Mouse (Mus musculus): Measurements from ENCODE around the gene Magi1.

Gene Magi1

GRCm38 (mm10) chr6:93897512-93897911 is 386.2 kb downstream of the Magi1 start:
- DNase-seq (ENCODE audit: low read depth, low spot score): no peak

- DNase-seq (ENCODE audit: low read depth, low spot score): no peak
Observed at GRCm38 (mm10) chr6:93895721-93896120, 388.0 kb downstream of the Magi1 start.

- no peak for DNase-seq (ENCODE audit: low read depth, low spot score)
Observed at GRCm38 (mm10) chr6:93893956-93894355, 389.8 kb downstream of the Magi1 start.

- DNase-seq (ENCODE audit: low read depth, low spot score): no peak
Observed at GRCm38 (mm10) chr6:93892922-93893321, 390.8 kb downstream of the Magi1 start.

GRCm38 (mm10) chr6:93890011-93890410 is 393.7 kb downstream of the Magi1 start:
- DNase-seq (ENCODE audit: low read depth, low spot score): no peak

- no peak for DNase-seq (ENCODE audit: low read depth, low spot score)
Observed at GRCm38 (mm10) chr6:93877337-93877736, 406.4 kb downstream of the Magi1 start.

- no peak for DNase-seq (ENCODE audit: low read depth, low spot score)
Observed at GRCm38 (mm10) chr6:93874936-93875335, 408.8 kb downstream of the Magi1 start.

- no peak for DNase-seq (ENCODE audit: low read depth, low spot score)
Observed at GRCm38 (mm10) chr6:93874376-93874775, 409.3 kb downstream of the Magi1 start.

- DNase-seq (ENCODE audit: low read depth, low spot score): no peak
Observed at GRCm38 (mm10) chr6:93873536-93873935, 410.2 kb downstream of the Magi1 start.

- no peak for DNase-seq (ENCODE audit: low read depth, low spot score)
Observed at GRCm38 (mm10) chr6:93871516-93871915, 412.2 kb downstream of the Magi1 start.

GRCm38 (mm10) chr6:93870023-93870422 is 413.7 kb downstream of the Magi1 start:
- no peak for DNase-seq (ENCODE audit: low read depth, low spot score)

GRCm38 (mm10) chr6:93862263-93862662 is 421.5 kb downstream of the Magi1 start:
- DNase-seq (ENCODE audit: low read depth, low spot score): no peak

- no peak for DNase-seq (ENCODE audit: low read depth, low spot score)
Observed at GRCm38 (mm10) chr6:93856783-93857182, 426.9 kb downstream of the Magi1 start.

GRCm38 (mm10) chr6:93855806-93856641 is 427.7 kb downstream of the Magi1 start:
- DNase-seq (ENCODE audit: low read depth, low spot score): no peak

- DNase-seq (ENCODE audit: low read depth, low spot score): no peak
Observed at GRCm38 (mm10) chr6:93848942-93849790, 434.6 kb downstream of the Magi1 start.

GRCm38 (mm10) chr6:93845498-93845897 is 438.2 kb downstream of the Magi1 start:
- no peak for DNase-seq (ENCODE audit: low read depth, low spot score)

- DNase-seq (ENCODE audit: low read depth, low spot score): no peak
Observed at GRCm38 (mm10) chr6:93845080-93845479, 438.6 kb downstream of the Magi1 start.

GRCm38 (mm10) chr6:93844576-93844975 is 439.1 kb downstream of the Magi1 start:
- no peak for DNase-seq (ENCODE audit: low read depth, low spot score)

- DNase-seq (ENCODE audit: low read depth, low spot score): no peak
Observed at GRCm38 (mm10) chr6:93838398-93838797, 445.3 kb downstream of the Magi1 start.

- no peak for DNase-seq (ENCODE audit: low read depth, low spot score)
Observed at GRCm38 (mm10) chr6:93836585-93836984, 447.1 kb downstream of the Magi1 start.

- no peak for DNase-seq (ENCODE audit: low read depth, low spot score)
Observed at GRCm38 (mm10) chr6:93835211-93835610, 448.5 kb downstream of the Magi1 start.

- DNase-seq (ENCODE audit: low read depth, low spot score): no peak
Observed at GRCm38 (mm10) chr6:93828262-93828661, 455.5 kb downstream of the Magi1 start.

GRCm38 (mm10) chr6:93826875-93827274 is 456.8 kb downstream of the Magi1 start:
- DNase-seq (ENCODE audit: low read depth, low spot score): no peak
